Mouse (Mus musculus): ENCODE measurements around the gene Gpc5.

GRCm38 (mm10) chr14:116258126-116258525 lies 1166.1 kb downstream of the Gpc5 start:
- TF ChIP-seq EP300 (IDR thresholded peaks at IDR 0.05; ENCODE audit: low read depth): no peak
- no peak for TF ChIP-seq CTCF (IDR thresholded peaks at IDR 0.05; ENCODE audit: low read depth)
